Mouse (Mus musculus): Measurements from ENCODE around the gene Pdcd2l. TPM values are rescaled to one million over a fixed set of nuclear protein-coding genes. Genes with fewer than 3 reads are reported as not detected.

Gene Pdcd2l
- polyA plus RNA-seq, 1 experiment = 20.2 TPM

DNA sequence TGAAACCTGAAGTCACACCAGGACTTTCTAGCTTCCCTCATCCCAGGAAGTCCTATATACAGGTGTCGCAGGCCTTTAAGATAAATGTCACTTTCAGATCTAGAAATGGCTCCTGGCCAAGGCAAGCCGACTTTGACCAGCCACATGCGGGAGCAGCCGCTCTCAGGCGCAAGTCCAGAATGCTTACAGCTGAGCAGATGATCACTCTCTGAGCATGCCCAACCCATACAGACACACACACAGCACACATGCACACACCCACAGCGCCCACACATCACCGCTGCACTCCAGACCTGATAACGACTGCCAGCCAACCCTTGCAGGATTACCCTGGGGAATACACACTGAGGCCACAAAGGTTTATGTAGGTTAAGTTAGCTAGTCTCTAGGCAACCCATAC is 29.6 kb upstream of the Pdcd2l start:
- no peak overlapping the region for H3K4me3 ChIP-seq (ENCODE audit: extremely low read depth, insufficient read depth, insufficient read length)
- peaks cover 10% of the 10 kb centered on the region; the same call in 1 of the 2 replicates for H3K4me1 ChIP-seq (ENCODE audit: control insufficient read depth, insufficient read depth, insufficient read length)
- H3K36me3 ChIP-seq (ENCODE audit: control insufficient read depth, insufficient read depth, low read length) = peaks cover 29% of the 10 kb centered on the region
- 80% methylated on average over 8 of the region's 8 CpGs for WGBS
- TF ChIP-seq POLR2A (IDR thresholded peaks at IDR 0.05; ENCODE audit: low read depth, low read length) (no peak), CTCF (IDR thresholded peaks at IDR 0.05; ENCODE audit: extremely low read depth, insufficient read depth, insufficient read length, insufficient replicate concordance) (no peak)
- DNase-seq (ENCODE audit: low read depth in 1 of 2, low spot score in 2 of 2) = no peak
- no peaks in the 10 kb centered on the region for H3K27me3 ChIP-seq (ENCODE audit: control insufficient read depth, insufficient read depth, low read length)
- H3K27ac ChIP-seq (ENCODE audit: insufficient read depth, low read length) = no peak overlapping the region

GRCm38 (mm10) chr7:34224308-34224707 is 27.8 kb upstream of the Pdcd2l start:
- Histone ChIP-seq H3K27me3 (ENCODE audit: control insufficient read depth, insufficient read depth, low read length) (no peaks in the 10 kb centered on the region), H3K27ac (ENCODE audit: insufficient read depth, low read length) (no peak overlapping the region), H3K36me3 (ENCODE audit: control insufficient read depth, insufficient read depth, low read length) (peaks cover 41% of the 10 kb centered on the region), H3K4me3 (ENCODE audit: extremely low read depth, insufficient read depth, insufficient read length) (no peak overlapping the region), H3K4me1 (ENCODE audit: control insufficient read depth, insufficient read depth, insufficient read length) (peaks cover 8% of the 10 kb centered on the region; the same call in 1 of the 2 replicates)
- WGBS = 94% methylated on average over 6 of the region's 6 CpGs
- TF ChIP-seq CTCF (IDR thresholded peaks at IDR 0.05; ENCODE audit: extremely low read depth, insufficient read depth, insufficient read length, insufficient replicate concordance) (no peak), POLR2A (IDR thresholded peaks at IDR 0.05; ENCODE audit: low read depth, low read length) (no peak)
- no peak for DNase-seq (ENCODE audit: low read depth in 1 of 2, low spot score in 2 of 2)

DNA sequence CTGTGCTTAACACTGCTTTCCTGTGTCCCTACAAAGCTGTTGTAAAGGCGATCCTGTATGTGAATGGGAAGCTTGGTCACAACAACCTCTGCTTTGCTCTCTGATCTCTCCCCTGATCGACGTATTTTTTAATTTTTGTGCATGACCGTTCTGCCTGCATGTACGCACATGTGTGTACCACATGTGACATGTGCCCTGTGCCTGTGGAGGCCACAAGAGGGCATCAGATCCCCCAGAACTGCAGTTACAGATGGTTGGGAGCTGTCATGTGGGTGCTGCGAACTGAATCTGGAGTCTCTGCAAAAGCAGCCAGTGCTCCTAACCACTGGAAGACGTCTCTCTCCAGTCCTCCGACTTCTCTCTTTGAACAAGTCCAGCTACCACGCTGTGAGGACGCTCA is 25.9 kb upstream of the Pdcd2l start:
- Histone ChIP-seq H3K4me1 (ENCODE audit: control insufficient read depth, insufficient read depth, insufficient read length) (no peaks in the 10 kb centered on the region), H3K4me3 (ENCODE audit: extremely low read depth, insufficient read depth, insufficient read length) (no peak overlapping the region), H3K36me3 (ENCODE audit: control insufficient read depth, insufficient read depth, low read length) (peaks cover 48% of the 10 kb centered on the region), H3K27me3 (ENCODE audit: control insufficient read depth, insufficient read depth, low read length) (no peaks in the 10 kb centered on the region), H3K27ac (ENCODE audit: insufficient read depth, low read length) (no peak overlapping the region)
- no peak for TF ChIP-seq POLR2A (IDR thresholded peaks at IDR 0.05; ENCODE audit: low read depth, low read length)
- TF ChIP-seq CTCF (IDR thresholded peaks at IDR 0.05; ENCODE audit: extremely low read depth, insufficient read depth, insufficient read length, insufficient replicate concordance) = no peak
- DNase-seq (ENCODE audit: low read depth in 1 of 2, low spot score in 2 of 2) = no peak
- 94% methylated on average over 10 of the region's 10 CpGs for WGBS

DNA sequence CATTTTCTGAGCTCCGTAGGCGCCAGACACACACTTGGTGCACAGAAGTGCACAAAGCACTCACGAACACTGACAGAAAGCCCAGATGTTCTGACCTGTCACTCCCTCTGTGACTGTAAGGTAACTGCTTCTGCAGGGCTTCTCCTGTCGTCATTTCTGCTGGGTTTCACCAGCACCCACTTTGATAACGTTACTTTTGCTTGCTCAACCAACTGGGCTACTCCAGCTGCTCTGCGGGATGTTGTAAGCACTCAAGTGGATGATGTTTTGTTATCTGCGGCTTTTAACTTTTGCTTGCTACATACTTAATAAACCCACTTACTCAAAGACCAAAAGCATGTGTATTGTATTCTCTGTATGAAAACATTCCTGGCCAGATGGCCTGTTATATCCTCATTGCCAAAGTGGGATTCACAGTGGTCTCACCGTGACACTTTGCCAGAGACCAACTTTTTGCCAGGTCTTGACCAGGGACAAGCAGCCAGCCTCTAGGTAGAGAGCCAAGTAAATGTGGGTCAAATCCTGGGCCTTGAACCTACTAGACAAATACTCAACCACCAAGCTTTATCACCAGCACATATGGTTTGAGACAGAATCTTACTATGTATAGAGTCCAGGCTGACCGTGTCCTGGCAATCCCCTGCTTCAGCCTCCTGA is 25.3 kb upstream of the Pdcd2l start:
- Histone ChIP-seq H3K27me3 (ENCODE audit: control insufficient read depth, insufficient read depth, low read length) (no peaks in the 10 kb centered on the region), H3K4me1 (ENCODE audit: control insufficient read depth, insufficient read depth, insufficient read length) (no peaks in the 10 kb centered on the region), H3K36me3 (ENCODE audit: control insufficient read depth, insufficient read depth, low read length) (peaks cover 45% of the 10 kb centered on the region), H3K4me3 (ENCODE audit: extremely low read depth, insufficient read depth, insufficient read length) (no peak overlapping the region), H3K27ac (ENCODE audit: insufficient read depth, low read length) (no peak overlapping the region)
- WGBS = 93% methylated on average over 9 of the region's 9 CpGs
- TF ChIP-seq CTCF (IDR thresholded peaks at IDR 0.05; ENCODE audit: extremely low read depth, insufficient read depth, insufficient read length, insufficient replicate concordance) (no peak), POLR2A (IDR thresholded peaks at IDR 0.05; ENCODE audit: low read depth, low read length) (no peak)
- DNase-seq (ENCODE audit: low read depth in 1 of 2, low spot score in 2 of 2) = no peak

- H3K36me3 ChIP-seq (ENCODE audit: control insufficient read depth, insufficient read depth, low read length) = peaks cover 51% of the 10 kb centered on the region
- DNase-seq (ENCODE audit: low read depth in 1 of 2, low spot score in 2 of 2) = no peak
- WGBS = 76% methylated on average over 1 of the region's 1 CpGs
- H3K27ac ChIP-seq (ENCODE audit: insufficient read depth, low read length) = no peak overlapping the region
- H3K4me3 ChIP-seq (ENCODE audit: extremely low read depth, insufficient read depth, insufficient read length) = no peak overlapping the region
- TF ChIP-seq POLR2A (IDR thresholded peaks at IDR 0.05; ENCODE audit: low read depth, low read length) (no peak), CTCF (IDR thresholded peaks at IDR 0.05; ENCODE audit: extremely low read depth, insufficient read depth, insufficient read length, insufficient replicate concordance) (no peak)
- no peaks in the 10 kb centered on the region for H3K4me1 ChIP-seq (ENCODE audit: control insufficient read depth, insufficient read depth, insufficient read length)
- no peaks in the 10 kb centered on the region for H3K27me3 ChIP-seq (ENCODE audit: control insufficient read depth, insufficient read depth, low read length)
Observed at GRCm38 (mm10) chr7:34218496-34218895, 22.0 kb upstream of the Pdcd2l start.

GRCm38 (mm10) chr7:34216474-34216873 is 20.0 kb upstream of the Pdcd2l start:
- no peak for DNase-seq (ENCODE audit: low read depth in 1 of 2, low spot score in 2 of 2)
- 87% methylated on average over 10 of the region's 10 CpGs for WGBS
- Histone ChIP-seq H3K4me1 (ENCODE audit: control insufficient read depth, insufficient read depth, insufficient read length) (no peaks in the 10 kb centered on the region), H3K36me3 (ENCODE audit: control insufficient read depth, insufficient read depth, low read length) (peaks cover 55% of the 10 kb centered on the region), H3K27ac (ENCODE audit: insufficient read depth, low read length) (no peak overlapping the region), H3K4me3 (ENCODE audit: extremely low read depth, insufficient read depth, insufficient read length) (no peak overlapping the region), H3K27me3 (ENCODE audit: control insufficient read depth, insufficient read depth, low read length) (no peaks in the 10 kb centered on the region)
- TF ChIP-seq CTCF (IDR thresholded peaks at IDR 0.05; ENCODE audit: extremely low read depth, insufficient read depth, insufficient read length, insufficient replicate concordance) (no peak), POLR2A (IDR thresholded peaks at IDR 0.05; ENCODE audit: low read depth, low read length) (no peak)

- TF ChIP-seq POLR2A (IDR thresholded peaks at IDR 0.05; ENCODE audit: low read depth, low read length) (no peak), CTCF (IDR thresholded peaks at IDR 0.05; ENCODE audit: extremely low read depth, insufficient read depth, insufficient read length, insufficient replicate concordance) (no peak)
- peaks cover 52% of the 10 kb centered on the region for H3K36me3 ChIP-seq (ENCODE audit: control insufficient read depth, insufficient read depth, low read length)
- H3K4me1 ChIP-seq (ENCODE audit: control insufficient read depth, insufficient read depth, insufficient read length) = no peaks in the 10 kb centered on the region
- no peak for DNase-seq (ENCODE audit: low read depth in 1 of 2, low spot score in 2 of 2)
- no peak overlapping the region for H3K27ac ChIP-seq (ENCODE audit: insufficient read depth, low read length)
- H3K4me3 ChIP-seq (ENCODE audit: extremely low read depth, insufficient read depth, insufficient read length) = no peak overlapping the region
- H3K27me3 ChIP-seq (ENCODE audit: control insufficient read depth, insufficient read depth, low read length) = no peaks in the 10 kb centered on the region
- WGBS = 58% methylated on average over 9 of the region's 9 CpGs
Observed at GRCm38 (mm10) chr7:34215481-34215880, 19.0 kb upstream of the Pdcd2l start.

All from spleen, adult 2 months (tissue).